Mouse (Mus musculus) bone marrow macrophage, adult 2 months (primary cell): ENCODE data around the gene Crp.

Experiments
- CTCF ChIP-seq: IDR thresholded peaks from 2 replicates; pipeline ENCODE4 v1.5.1; 2012; ENCODE audit warnings: low read depth, mild to moderate bottlenecking, low read length, moderate library complexity
- POLR2A ChIP-seq: IDR thresholded peaks from 2 replicates; pipeline ENCODE4 v1.6.1; 2012; ENCODE audit warnings: mild to moderate bottlenecking, low read depth, low read length, borderline replicate concordance

- TF ChIP-seq POLR2A (no peak), CTCF (no peak)
These were observed 57.3 kb downstream of the Crp start for GRCm38 (mm10) chr1:172755151-172755550.
